Mouse (Mus musculus) left cerebral cortex, postnatal 25 days (tissue): ENCODE measurements at regions not wholly inside any gene's neighbourhood (a gene's known extent, or its start where the extent isn't known, plus 50 kb on each side); places are given as distances from the start of the nearest gene placed in this dataset.

Experiments
- DNase-seq, 2 experiments: peaks; one replicate each; pipeline ENCODE4 v3.0.0; 2022; ENCODE audit warnings: low spot score in 2 of 2, mixed read lengths in 1 of 2
- intact Hi-C: fragments of 180-260 bp; cut with DNase I; formaldehyde crosslinking; loops from one replicate; pipeline ENCODE4 v1.15.1; 2025

DNA sequence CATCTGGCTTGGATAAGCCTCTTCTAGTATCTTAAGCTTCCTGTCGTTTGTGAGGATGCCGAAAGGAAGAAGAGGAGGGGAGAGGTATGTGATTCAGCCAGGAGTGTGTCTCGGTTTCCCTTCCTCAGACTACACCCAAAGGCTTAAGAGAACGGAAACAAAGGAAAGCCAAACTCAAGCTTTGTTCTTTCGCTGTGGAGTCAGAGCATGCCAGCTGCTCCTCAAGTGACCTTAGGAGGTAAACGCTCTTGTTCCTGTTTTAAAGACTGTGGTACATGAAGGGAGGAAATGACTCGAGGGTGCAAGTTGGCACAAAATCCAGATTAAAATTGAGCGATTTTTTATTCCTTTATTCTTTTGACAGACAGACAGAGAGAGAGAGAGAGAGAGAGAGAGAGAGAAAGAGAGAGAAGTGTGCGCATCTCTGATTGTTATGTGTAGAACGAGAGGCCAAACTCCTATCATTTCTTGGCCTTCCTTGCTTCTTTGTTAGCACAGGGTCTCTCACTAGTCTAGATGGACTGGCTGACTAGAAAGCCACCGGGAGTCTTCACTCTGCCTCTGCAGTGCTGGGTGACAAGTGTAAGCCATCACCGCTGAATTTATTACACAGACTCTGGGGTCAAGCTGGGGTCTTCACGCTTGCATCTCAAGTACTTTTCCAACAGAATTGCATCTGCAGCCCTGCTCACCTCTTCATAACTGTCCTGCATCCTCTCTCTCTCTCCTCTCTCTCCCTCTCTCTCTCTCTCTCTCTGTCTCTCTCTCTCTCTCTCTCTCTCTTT is 151.5 kb upstream of the Pde3a start:
- intact Hi-C loops: no loop called here
- DNase-seq: no peak

DNA sequence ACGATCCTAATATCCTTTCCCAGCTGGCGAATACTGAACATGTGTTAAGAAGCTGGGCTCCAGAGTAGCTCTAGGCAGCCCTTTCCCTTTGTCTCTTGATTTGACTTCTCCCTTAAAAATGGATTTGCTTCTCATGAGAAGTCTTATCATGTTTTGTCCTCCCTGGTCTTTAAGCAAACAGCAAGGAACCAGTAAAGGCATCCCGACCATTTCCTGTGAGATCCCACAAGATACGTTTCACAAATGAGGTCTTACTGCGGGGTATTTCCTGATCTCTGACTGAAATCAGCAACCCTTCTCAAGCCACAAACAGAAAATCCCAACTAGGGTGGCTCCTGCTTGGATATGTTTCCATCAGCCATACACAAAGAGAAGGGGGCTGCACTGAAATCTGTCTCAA is 130.8 kb upstream of the Pde3a start:
- no peak for DNase-seq

DNA sequence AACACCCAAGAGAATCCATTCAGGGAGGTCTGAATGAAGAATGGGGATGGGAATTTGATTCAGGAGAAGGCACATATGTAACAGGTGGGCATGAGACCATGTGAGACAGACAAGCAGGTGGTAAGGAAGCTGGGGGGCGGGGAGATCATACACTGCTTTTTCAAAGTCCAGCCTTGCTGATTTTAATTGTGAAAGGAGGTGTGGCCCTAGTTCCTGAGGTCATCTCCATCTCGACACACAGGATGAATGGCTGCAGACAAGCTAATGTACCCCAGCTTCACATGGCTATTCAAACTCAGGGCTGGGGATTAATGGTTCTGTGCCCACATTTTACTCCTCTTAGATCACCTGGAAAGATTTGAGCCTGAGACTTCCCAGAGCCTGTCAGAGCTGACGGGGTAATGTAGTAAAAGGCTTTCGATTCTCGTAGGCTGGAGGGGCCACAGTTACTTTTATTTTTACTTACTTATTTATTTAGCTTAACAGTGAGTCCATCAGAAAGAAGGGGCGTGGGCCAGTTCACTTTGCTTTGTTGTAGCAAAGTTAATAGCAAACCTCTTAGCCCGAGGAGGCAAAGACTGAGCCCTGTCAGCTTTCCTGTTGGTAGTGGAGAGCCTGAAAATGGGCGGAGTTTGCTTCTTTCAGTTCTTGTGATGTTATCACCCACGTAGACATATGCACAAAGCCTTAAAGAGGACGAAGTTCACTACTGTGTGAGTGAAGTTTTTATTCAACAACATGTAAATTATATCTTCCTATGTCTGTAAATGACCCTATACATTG is 122.3 kb upstream of the Pde3a start:
- DNase-seq: no peak
- intact Hi-C loops: no loop called here

More for the DNA sequence above, 130.8 kb upstream of the Pde3a start:
- intact Hi-C loops: no loop called here

DNA sequence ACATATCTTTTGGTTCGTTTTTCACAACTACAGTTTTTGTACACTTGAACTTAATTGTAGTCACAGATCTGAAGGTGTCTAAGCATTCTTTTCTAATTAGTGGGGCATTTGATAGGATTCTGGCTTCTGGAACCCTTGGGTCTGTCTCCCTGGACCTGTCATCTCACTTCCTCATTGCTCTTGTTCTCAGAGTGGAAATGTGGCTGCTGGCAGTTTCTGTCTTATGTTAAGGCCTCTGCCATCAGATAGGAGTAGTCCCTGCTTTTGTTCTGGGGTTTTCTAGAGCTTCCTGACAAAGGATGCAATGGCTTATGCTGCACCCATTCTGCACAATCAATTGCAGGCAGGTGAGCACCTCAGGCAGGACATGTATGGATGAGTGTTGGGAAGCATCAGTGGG is 119.5 kb upstream of the Pde3a start:
- DNase-seq: no peak
- intact Hi-C loops: no loop called here

DNA sequence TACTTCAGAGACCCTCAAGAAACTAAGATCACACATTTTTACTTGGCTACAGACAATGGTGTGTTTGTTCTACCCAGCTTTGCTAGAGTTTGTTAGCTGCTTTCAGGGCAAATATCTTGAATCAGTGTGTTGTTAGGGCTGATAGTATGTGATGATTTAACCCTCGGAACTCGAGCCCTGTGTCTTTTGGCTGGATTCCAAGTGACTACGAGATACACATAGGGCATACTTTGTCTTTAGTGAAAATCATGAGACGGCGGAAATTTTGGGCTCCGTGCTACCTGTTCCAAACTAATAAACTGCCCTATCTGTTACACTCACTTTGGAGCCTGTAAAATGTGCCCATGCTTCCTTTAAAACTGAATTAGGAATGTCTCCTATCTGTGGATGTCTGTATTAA is 114.9 kb upstream of the Pde3a start:
- intact Hi-C loops: loop anchor here (10.0 kb wide), 1 partner anchor 209 kb away; no protein-coding TSS in a partner anchor
- no peak for DNase-seq

DNA sequence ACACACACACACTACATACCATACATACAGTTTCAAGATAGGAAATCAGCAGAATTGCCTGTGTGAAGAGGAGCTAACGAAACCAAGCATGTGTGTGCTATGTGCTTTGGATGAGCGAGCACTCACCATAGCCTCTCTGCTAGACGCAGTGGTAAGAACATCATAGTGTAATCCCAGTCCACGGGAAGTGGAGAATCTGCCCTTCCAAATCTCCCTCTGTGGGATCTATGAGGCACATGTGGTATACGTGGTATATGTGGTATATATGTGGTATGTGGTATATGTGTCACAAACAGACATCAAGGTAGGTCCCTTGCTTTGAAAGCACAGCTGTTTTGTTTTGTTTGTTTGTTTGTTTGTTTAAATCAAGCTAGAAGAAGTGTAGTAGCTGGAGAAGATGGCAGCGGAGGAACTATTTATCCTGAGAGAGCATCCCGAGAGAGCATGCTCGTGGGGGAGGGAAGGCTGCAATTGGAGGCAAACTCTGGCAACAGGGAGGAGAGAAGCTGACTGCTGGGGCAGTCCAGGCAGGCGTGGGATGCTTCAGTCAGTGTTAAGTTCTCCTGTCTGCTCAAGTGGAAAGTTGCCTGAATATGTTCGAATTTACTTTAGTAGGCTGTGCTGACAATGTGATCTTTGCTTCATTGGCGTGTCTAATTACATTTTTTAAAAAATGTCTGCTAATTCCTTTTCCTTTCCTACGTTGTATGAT is 112.2 kb upstream of the Pde3a start:
- intact Hi-C loops: loop anchor here (10.0 kb wide), 1 partner anchor 212 kb away; no protein-coding TSS in a partner anchor
- no peak for DNase-seq

DNA sequence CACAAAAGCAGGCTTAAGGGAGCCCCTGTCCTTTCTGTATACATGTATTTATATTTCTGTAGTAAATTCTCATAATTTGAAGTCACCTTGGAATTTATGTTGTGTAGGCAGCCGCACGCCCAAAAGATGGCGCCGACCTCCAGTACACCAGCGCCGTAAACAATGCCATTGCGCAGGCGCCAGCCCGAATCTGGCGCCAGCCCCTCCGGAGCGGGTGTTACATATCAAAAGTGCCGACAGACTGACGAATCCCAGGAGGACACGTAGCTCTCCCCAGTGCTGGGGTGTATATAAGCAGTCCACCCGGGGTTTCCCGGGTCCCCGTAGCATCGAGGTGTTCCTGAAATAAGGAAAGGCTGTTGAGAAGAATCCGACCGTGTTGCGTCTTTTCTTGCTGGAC is 108.1 kb upstream of the Pde3a start:
- intact Hi-C loops: no loop called here
- DNase-seq: no peak

DNA sequence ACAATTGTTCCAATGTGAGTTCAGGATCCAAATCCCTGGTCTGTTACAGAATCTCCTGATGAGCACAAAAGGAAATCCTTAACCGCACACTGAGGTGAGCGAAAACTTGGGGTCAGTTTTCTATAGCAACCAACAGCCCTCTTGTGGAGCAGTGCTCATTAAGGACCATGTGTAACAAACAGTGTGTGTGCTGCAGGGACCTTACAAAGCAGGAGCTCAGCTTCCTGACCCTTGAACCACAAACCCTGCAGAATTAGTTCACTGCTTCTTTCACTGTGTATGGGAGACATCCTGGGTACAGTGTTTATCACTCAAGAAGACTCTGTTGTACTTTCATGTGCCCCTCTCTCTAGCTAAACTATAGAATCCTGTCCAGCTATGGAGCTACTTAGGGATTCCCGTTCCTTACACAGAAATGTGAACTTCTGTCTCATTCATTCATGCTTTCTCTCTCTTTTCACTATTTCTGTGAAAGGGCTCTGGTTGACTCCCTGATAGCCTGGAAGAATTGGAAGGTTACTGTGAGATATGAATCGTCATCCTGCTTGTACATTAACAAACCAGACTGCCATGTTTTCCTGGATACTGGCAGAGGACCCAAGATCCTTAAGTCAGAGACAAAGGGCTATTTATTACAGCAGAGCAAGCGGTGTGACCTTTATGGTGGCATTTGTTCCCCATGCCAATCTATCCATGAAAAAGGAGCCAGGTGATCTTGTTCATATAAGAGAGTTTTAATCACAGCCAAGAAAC is 100.5 kb upstream of the Pde3a start:
- intact Hi-C loops: no loop called here
- DNase-seq: no peak

DNA sequence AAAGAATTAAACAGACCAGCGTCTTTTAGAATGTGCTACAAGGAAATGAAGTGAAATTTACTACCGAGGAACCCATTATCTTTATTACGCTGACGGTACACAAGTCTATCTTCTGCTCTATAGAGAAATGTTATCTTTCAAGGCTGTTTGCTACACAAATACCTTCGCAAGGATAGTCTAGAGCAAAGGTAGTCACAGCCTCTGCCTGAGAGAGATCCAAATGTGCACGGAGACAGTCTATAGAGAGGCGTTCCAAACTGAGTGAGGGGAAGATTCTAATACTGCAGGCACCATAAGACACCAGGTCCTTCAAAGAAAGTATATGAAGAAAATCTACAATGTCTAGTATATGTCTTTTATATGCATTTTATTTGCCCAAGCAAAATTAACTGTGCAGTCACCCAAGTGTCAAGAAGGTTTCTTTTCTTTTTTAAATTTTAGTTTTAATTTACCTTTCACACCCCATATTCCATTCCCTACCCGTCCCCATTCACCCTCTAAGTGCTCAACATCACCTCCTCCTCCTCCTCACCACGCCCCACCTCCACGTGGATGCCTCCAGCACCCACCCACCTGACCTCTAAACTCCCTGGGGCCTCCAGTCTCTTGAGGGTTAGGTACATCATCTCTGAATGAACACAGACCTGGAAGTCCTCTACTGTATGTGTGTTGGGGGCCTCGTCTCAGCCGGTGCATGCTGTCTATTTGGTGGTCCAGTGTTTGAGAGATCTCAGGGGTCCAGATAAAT is 99.7 kb upstream of the Pde3a start:
- intact Hi-C loops: no loop called here
- DNase-seq: no peak

DNA sequence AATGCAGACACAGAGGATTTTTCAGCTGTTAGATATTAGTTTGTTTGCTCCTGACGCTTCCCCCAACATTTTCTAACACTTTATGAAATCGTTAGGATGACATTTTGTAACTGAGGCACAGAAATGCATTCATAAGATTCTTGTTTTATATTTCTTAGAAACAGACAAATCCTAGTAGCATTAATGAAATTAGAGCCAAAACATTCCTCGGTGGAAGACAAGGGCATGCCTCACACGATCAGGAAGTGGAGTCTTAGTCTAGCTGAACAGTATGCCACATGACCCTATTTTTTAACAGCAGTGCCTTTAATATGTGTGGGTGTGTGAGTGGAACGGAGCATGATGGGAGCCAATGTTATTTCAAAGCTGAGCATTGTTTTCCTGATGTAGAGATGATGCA is 89.7 kb upstream of the Pde3a start:
- intact Hi-C loops: no loop called here
- no peak for DNase-seq

DNA sequence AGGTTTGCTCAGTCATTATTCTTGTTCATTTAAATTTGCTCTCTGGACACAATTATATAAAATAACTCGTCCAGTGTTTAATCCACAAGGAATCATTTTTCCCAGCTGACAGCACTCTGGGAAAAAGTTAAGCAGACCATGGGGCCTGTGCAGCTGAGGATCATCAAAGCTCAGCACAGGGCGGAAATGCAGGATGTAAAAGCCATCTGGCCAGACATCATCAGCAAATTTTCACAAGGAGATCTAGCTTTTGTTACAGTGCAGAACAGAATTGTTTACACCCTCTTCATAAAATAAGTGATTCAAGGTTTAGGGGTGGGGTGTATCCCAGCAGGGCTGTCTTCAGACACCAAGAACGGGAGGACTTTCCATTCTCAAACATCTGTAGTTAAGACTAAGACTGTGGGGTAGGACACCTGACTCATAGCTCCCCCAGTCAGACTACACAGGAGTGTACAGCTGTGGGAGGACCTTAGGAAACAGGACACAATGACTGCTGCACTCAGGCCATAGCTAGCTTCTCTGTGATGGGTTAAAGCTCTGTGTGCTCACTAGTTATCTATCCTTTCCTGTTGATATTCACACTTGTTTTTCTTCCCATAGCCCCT is 87.3 kb upstream of the Pde3a start:
- DNase-seq: no peak
- intact Hi-C loops: no loop called here

DNA sequence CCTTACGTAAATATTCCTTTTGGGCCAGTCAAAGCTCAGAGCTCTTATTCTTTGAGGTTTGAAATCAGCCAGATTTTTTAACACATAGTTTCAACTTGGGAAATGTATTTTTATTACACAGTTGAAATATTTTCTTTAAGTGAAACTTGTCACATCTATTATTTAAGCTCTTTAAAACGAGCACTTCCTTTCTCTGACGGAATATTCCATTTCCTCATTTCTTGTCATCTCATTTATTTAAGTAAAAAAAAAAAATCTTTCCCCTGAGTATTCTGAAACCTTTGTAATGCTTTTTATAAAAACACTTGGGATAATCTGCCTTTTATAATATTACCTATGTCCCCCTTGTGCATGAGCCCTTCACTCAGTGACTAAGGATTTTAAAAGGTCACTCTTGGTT is 81.8 kb upstream of the Pde3a start:
- no peak for DNase-seq
- intact Hi-C loops: no loop called here

DNA sequence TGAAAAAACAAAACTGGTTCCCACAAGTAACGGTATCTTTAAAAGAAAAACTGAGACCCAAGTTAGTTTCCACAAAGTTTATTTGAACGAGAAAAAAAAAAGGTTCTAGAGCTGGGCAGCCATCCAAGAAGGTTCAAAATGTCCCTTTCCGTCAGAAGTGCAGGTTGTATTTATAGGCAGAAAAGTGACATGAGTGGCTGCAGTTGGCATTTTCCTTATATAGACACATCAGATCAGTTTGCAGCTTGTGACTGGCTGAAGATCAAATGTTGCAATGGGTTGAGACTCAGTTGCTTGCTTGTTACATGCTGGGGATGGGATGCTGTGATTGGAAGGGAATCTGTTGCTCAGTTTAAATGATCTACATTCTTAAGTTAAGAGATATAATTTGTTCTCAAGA is 80.7 kb upstream of the Pde3a start:
- intact Hi-C loops: no loop called here
- peak in 1 of 2 experiments; percentile 6 for DNase-seq

DNA sequence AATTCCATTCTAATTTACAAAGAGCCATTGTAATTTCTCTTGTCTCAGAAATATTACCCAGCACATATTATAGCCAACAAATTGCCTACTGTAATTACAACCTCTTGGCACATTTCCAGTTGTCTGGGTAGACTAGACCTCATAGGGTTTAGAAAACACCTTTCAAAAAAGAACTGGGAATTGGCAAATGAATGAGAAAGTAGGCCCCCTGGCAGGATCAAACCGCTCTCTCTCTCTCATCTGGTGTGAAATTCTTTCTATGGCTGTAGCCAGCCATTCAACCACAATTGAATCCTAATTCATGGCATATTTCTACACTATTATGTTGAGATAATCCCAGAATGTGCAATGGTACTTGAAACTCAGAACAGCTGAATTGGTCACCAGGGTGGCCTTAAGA is 65.3 kb upstream of the Pde3a start:
- intact Hi-C loops: no loop called here

DNA sequence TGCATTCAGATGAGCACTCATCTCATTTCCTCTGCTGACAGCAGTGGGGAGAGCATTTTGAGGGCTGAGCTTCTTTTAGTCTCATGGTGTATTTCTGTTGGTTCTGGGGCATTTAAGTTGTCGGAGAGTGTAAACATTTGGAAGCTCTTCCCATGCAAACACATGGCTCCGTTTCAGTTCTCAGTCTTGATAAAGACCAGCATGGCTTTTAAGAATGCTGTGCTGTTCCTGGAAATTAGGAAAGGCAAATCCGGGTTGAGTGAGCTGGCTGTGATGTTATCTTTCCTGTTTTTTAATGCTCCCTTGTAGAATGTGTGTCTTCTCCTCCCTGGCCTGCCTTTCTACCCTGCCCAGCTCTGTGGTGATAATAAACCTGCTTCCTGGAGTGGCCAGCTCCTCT is 61.0 kb upstream of the Pde3a start:
- intact Hi-C loops: no loop called here
- no peak for DNase-seq

More for the DNA sequence above, 65.3 kb upstream of the Pde3a start:
- DNase-seq: no peak

DNA sequence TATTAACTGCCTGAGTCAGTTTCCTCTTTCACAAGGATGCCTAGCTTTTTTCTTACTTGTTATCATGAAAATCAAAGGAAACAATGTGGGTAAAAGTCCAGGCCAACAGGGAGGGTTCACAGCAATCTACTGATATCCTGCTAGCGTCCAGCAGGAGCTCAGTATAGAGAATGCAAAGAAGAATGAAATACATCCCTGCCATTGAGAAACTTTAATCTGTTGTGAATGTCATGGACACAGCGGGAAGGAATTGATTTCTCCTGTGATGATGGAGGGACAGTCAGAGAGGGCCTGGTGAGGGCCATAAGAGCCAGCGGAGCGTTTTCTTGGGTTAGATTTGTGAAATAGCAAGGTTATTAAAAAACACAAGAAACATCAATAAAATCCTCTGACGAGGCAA is 60.0 kb upstream of the Pde3a start:
- intact Hi-C loops: no loop called here
- DNase-seq: no peak

DNA sequence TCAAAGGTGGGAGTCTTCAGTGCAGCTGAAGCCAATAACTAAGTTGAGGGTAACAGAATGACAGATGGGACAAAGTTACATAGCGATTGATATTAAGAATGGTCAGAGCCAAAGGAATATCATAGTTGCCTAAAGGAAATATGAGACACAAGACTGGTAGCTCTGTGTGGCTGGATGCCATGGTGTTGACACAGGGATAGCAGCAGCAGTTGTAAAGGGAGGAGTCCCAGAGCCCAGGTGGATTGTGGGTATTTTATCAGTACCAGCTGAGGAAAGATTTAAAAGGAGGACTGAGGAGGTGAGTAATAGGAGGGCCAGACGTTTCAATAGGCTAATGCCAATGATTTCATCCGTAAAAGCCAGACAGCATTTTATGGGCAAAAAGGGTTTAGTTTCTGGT is 59.4 kb upstream of the Pde3a start:
- DNase-seq: no peak
- intact Hi-C loops: no loop called here

DNA sequence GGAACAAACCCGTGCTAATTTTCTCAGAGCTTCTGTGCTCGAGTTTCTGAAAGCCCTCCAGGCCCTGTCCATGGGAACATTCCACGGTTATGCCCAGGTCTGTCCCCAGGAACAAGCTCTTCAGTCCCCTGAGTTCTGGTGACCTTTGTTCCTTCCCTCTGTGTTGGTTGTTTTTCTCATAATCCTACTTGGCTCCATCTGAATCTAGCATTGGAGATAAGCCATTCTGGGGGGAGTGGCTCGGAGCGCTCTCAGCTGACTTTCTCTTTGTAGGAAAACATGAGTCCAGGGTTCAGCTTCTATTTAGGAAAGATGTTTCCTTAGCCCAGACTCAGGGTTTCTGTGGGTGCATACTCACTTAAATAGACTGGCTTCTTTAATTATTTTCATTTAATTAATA is 58.7 kb upstream of the Pde3a start:
- intact Hi-C loops: no loop called here

DNA sequence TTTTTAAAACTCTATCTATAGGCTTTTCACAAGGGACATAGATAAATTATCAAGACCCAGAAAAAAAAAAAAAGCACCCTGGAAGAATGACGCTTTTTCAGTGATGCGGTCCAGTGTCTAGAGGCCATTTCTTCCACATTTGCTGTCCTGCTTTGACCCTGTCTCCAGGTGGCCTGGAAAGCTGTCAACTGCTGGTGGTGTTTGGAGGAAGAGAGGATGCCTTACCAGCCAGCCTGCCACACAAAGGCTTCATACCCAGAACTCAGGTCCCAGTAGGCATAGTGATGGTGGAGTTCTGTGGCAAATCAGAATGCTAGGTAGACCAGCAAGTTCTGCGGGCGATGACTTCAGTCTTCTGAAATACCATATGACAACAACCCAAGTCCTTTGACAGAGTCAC is 51.6 kb upstream of the Pde3a start:
- intact Hi-C loops: no loop called here
- DNase-seq: no peak

More for the DNA sequence above, 58.7 kb upstream of the Pde3a start:
- DNase-seq: no peak
